Mouse (Mus musculus) E14TG2a.4 (cell line): ENCODE results near the gene Mfsd4b2.

Source experiments
- CTCF ChIP-seq: conservative IDR thresholded peaks from 2 replicates; pipeline ENCODE4 v1.5.1; 2014; ENCODE audit warnings: low read length
- NANOG ChIP-seq: IDR thresholded peaks from 2 replicates; pipeline ENCODE4 v1.6.1; 2014; ENCODE audit warnings: borderline replicate concordance, low read length, mixed read lengths
- POU5F1 ChIP-seq: IDR thresholded peaks from 2 replicates; pipeline ENCODE4 v1.6.1; 2014; ENCODE audit warnings: low read length, borderline replicate concordance

DNA sequence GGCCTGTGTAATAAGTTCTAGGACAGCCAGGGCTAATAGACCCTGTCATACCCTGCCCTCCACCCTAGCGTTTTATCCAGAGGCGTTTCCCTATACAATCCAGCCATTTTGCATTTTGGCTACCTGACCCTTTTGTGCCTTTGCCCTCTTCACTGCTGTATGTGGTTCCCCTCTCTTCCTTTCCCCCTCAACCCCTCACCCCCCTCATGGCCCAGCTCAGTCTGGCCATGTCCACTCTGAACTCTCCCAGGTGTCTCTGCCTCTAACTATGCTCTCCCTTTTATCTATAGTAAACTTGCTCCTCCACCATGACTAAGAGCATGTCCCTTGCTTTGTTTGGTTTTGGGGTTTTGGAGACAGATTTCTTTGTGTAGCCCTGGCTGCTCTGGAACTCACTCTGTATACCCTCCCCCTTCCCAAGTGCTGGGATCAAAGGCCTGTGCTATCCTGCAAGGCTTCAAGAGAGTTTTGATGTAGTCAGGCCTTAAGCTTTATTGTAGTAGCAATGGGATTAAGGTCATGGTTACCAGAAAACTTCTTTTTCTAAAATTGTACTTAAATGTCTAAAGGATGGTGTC is 22.7 kb upstream of the Mfsd4b2 start:
- TF ChIP-seq CTCF: no peak
- no peak for TF ChIP-seq POU5F1
- TF ChIP-seq NANOG: no peak
